Mouse (Mus musculus): ENCODE measurements around the gene Ssc5d.

The Ssc5d gene

DNA sequence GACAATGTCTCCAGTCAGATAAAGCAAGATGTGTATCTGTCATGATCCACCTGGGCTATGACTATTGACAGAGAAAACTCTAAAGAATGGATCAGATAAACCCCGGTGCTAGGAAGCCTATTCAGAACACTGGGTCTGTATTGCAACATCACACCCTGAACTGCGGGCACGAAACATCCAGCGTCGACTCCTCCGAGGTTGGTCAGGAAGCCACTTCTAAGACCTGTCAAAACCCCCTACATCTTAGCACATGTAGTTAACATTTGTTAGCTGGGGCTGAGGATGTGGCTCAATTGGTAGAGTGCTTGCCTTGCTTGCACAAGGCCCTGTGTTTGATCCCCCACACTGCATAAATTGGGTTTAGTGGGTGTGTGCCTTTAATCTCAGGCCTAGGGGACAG is 22.8 kb downstream of the Ssc5d start:
- no peak for DNase-seq (ENCODE audit: low spot score in 2 of 2)

DNA sequence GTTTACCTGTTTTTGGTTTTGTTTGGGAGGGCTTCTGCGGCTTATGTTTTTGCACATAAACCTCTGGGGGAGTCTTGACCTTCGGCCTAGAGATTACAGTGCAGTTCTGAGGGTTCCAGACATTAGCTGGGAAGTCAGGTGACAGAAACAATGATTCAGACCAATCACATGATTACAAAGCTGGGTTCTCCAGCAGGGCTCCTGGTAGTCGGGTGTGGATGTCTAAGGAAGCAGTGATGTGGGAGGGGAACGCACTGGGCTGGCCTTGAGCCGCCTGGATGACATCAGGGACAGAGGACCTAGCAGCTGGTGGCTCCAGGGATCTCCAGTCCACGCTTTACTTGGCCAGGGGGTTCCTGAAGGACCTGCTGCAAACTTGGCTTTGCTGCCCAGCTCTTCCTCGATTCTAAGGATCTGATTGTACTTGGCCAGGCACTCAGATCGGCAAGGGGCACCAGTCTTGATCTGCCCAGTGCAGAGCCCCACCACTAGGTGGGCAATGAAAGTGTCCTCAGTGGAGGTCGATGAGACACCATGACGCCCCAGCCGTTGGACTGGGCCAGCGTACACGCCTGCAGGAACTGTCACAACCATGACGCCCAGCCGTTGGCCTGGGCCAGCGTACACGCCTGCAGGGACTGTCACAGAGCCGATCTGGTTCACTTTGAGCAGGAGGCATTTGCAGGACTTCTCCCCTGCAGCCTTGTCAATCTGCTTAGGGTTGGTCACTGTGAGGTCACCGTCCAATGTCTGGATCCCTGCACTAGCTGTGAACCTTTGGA is 25.2 kb downstream of the Ssc5d start:
- DNase-seq (ENCODE audit: low spot score in 2 of 2): no peak

DNA sequence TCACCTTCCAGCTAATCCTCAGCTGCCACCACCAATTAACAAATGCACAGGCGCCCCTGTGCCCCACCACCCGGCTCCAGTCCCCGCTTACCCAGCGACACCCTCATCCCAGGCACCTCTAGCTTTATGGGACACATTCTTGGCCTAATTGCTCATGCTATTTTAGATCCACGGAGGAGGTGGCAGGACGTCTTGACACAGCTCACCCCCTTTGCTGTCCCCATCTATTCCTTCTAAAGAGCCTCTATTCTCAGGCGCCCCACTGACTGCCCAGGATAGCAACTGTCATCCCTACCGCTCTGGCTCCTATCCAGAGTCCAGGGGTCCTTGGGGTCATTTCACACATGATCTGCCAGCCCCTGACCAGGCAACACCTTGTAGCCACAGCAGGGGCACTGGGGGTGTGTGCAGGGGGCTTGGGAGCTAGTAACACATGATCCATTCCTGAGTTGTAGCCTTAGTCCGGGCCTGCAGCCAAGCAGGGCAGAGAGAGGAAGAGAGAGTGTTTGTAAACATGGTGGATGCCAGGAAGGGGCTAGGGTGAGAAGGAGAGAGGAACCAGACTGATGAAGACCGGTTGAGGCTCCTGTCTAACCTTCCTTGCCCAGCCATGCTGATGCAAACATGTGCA is 28.3 kb downstream of the Ssc5d start:
- DNase-seq (ENCODE audit: low spot score in 2 of 2): no peak

DNA sequence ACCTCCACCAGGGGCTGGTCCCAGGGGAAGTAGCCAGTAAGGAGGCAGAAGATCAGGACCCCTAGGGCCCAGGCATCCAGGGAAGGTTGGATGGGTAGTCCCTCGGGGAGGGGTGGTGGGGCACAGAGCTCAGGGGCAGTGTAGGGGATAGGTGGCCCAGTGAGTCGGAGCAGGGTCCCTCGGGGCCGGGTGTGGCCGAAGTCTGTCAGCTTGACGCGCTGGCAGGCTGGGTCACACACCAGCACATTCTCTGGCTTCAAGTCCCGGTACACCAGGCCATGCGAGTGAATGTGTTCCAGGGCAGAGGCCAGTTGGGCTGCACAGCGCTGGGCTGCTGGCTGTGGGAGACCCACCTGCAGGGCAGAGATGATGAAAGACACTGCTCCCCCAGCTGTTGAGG is 31.8 kb downstream of the Ssc5d start:
- DNase-seq (ENCODE audit: low spot score in 2 of 2): no peak

DNA sequence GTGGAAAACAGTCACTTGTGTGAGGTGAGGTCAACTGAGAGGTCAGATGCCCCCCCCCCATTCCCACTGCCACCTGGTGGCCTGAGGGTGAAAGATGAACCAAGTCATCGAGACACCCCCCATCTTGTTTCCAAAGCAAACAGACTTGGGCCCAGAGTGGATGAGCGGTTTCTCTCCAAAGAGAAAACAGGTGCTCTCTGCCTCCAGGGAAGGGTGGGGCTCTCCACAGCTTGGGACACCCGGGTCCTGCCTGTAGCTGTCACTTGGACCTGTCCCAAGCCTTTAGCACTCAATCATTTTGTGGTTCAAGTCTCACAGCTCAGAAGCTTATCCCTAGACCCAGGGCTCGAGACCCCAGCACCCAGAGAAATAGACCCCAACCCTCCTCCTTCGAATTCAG is 37.9 kb downstream of the Ssc5d start:
- DNase-seq (ENCODE audit: low spot score in 2 of 2): no peak

DNA sequence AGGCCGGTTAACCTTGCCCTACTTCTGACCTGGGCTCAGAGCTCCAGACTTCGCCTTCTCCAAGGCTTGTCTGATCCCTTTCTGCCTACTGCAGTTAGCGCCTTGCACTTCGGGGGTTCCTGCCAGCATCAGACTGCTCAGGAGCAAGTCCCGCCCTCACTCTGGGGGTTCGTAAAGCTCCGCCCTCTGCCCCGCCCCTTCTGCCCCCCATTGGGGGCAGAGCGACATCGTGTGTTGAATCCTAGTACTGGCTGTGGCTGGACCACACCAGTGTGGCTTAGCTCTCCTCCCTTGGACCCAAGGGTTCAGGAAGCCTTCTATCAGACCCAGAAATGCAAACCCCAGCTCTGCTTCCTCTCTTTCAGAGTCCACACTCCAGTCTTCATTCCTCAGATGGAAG is 38.7 kb downstream of the Ssc5d start, which contains the start of gene Sbk2:
Gene Sbk2, minus strand, starts transcription at position 135 of the 400 bp plus-strand sequence.
- DNase-seq (ENCODE audit: low spot score in 2 of 2): peak; percentile 74 to 90

DNA sequence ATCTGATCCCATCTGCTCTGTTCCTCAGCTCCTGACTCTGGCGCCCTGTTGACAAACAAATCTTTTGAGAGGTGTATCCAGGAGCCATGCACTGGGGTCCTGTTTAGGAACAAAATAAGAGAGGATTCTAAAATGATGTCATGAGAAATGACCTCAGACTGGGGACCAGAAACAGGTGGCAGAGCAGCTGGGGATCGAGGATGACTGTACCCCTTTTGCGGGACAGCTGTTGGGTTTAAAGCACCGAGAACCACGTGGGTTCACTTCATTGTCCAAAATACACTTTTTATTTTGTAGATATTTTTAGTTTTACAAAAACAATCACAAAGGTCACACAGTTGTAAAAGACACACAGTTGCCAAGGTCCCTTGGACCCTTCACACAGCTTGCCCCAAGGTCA is 39.4 kb downstream of the Ssc5d start:
- no peak for DNase-seq (ENCODE audit: low spot score in 2 of 2)

DNA sequence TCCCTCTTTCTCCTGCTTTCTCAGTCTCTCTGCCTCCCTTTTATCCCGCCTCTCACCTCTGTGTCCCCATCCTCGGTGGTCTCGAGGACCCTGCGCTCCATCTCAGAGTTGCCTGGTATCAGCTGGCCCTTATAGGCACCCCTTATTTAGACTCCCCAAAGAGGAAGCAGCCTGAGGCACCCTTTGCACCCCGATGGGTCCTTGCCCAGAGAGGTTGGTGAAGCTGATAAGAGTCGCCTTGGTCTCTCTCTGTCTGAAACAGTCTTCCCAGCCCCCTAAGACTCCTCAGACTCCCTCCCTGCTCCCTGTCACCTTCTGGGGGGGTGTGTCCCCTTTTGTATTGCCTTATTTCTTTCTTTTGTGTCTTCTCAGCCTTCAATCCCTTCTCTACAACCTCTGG is 45.5 kb downstream of the Ssc5d start, which contains the start of gene Sbk3:
Gene Sbk3, minus strand, starts transcription at position 101 of the 400 bp plus-strand sequence.
- DNase-seq (ENCODE audit: low spot score in 2 of 2): no peak

DNA sequence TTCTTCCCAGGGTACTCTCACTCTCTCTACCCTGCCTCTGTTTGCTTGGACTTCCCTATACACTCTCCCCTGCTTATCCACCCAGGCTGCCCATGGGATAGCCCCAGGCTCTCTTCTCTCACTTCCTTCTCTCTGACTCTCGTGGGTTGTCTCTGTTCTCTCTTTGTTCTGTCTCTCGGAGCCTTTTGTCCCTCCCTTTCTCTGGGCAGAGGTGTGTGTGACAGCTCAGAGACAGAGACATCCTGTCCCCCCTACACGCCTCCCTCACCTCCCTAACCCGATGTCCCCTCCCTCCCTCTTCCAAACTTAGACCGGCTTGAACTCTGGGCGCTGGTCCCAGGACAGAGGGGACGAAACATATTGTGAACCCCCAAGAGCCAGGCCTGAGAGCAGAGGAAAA is 46.1 kb downstream of the Ssc5d start:
- DNase-seq (ENCODE audit: low spot score in 2 of 2): no peak

DNA sequence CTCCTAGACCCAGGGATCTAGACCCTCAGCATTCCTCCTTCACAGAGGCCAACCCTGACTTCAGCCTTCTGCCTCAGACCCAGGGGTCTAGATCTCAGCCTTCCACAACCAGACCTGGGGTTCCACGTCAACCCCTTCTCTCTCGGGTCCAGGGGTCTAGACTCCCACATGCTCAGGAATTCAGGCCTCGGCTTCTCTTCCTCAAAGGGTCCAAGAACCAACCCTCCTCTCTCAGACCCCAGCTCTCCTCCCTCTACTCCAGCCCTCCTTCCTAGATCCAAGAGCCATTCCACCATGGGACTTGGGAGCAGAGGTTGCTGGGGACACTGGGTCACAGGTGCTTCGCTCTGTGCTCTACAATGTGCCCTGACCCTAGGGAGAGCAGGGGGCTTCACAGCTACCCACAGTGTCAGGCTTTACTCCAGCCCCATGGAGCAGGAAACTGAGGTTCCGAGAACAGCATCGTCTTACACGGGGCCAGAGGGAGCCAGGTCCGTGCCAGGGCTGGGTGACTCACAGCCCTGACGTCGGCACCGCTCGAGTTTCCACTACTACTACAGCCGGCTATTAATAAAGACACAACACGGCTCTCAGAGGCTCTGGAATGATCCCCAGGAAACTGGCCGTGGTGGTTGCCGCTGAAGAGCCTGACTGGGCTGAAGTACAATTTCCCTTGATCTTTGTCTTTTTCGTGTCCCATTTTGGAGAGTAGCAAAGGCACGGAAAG is 46.9 kb downstream of the Ssc5d start:
- no peak for DNase-seq (ENCODE audit: low spot score in 2 of 2)

DNA sequence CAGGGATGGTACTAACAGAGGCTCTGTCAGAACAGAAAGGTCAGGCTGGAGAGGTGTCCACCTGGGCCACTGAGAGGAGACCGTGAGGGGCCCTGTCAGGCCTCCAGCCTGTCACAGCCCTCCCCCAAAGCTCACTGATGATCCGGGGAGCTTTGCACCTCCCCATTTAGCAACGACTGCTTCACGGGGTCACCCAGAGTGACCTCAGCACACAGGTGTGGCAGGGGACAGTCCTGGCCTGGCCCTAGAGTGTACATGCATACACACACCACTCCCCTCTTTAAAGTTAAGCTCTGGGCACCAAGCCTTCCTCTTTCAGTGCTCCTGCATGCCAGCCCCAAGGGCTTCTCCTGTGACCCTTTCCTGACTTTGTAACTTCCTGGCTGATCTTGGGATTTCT is 49.9 kb downstream of the Ssc5d start:
- no peak for DNase-seq (ENCODE audit: low spot score in 2 of 2)

DNA sequence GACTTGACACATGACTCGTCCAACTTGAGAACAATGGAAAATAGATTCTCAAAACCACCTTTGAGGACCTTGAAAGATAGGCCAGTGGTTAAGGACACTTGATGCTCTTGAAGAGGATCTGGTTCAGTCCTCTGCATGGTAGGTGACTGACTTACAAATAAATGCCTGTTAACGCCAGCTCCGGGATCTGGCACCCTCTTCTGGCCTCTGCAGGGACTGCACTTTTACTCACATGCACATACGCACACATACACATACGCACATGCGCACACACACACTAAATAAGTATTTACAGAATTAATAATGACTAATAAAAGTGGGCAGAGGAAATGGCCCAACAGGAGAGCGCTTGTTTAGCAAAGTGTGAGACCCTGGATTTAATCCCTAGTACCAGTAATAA is 51.2 kb downstream of the Ssc5d start:
- DNase-seq (ENCODE audit: low spot score in 2 of 2): no peak

DNA sequence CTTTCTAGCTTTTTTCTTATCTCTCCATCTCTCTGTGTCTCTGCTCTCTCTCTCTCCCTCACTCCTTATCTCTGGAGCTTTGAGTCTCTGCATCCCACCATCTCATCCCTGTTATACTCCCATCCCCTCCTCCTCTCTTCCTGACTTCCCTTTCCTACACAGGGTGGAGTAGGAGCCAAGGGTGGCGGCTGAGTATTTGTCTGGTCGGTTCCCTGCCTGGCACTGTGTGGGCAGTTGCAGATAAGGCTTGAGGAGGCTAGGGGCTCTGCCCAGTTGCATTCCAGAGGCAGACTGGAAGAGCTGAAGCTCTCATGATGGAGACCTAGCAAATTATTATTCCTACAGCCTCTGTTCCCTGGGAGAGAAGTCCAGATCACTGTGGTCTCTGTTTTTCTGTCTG is 62.7 kb downstream of the Ssc5d start:
- no peak for DNase-seq (ENCODE audit: low spot score in 2 of 2)

DNA sequence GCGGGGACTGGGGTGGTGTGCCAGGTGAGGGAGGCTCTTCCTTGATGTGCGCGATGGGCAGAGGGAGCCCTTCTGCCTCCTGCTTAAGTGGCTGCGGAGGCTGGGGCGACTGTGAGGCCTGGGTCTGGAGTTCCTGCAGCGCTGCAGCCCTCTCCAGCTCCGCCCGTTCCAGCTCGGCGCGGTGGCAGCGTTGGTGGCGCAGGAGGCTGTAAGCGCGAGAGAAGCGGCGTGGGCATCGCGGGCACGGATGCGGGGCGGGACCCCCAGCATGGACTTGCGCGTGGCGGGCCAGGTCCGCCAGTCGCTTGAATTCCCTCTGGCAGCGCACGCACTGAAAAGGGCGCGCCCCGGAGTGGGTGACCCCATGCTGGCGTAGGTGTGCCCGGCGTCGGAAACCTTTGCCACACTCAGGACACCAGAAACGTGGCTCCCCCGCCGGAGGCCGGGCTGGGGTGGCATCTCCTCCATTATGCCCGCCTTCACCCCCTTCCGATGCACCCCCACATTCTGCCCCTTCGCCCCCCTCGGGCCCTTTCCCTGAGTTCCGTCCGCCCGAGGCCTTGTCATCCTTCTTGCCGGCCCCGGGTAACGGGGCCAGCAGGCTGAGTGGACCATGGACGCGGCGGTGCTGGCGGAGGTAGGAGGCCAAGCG is 67.9 kb downstream of the Ssc5d start:
- DNase-seq (ENCODE audit: low spot score in 2 of 2): no peak

DNA sequence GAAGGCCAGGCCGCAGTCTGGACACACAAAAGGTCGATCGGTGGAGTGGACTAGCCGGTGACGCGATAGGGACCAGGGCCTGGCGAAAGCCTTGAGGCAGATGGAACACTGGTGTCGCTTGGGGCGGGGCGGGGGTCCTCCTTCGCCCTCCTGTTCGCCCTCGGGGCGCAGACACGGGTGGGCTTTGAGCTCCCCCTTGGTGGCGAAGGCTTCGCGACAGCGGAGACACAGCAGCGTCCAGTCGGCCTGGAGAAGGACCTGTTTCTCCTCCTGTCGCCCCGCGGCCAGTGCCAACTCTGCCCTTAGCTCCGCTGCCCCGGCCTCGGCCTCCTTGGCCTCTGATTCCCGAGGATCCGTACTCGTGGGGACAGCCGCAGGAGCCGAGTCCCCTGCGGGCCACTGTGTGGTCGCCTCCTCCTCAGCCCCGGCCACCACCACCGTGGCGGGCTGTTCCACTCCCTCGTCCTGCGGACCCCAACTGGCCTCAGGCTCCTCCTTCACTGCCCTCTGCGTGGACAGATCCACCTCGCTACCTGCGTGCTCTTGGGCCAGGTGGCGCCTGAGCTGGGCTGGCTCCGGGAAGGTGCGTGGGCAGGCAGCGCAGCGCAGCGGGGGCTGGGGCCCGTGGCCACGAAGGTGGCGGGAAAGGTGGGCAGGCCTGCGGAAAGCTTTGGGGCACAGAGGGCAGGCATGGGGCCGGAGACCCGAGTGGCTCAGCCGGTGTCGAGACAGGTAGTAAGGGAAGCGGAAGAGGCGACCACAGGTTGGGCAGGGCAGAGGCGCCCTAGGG is 68.6 kb downstream of the Ssc5d start:
- no peak for DNase-seq (ENCODE audit: low spot score in 2 of 2)

Data from thymus, postnatal 10 days (tissue).